Mouse (Mus musculus) kidney, embryonic 16.5 days (tissue): ENCODE results near the gene Zfp13. TPM values are rescaled to one million over a fixed set of nuclear protein-coding genes. Genes with fewer than 3 reads are reported as not detected.
A peak's percentile ranks its signal among the peaks of the same experiment; 100 is the strongest.

Experiments
- ATAC-seq: fragments of 200-750 bp; cut with Nextera tagmentation; 2 replicates; pipeline ENCODE4 v1.8.0; 2017; ENCODE audit warnings: moderate TSS enrichment; ENCODE audit not compliant: low FRiP score, low TSS enrichment
- H3K27ac ChIP-seq: fragments of 300-500 bp; sonication (generic); 2 replicates; pipeline ENCODE4 v1.5.1; 2014; ENCODE audit warnings: low read length
- H3K27me3 ChIP-seq: fragments of 300-500 bp; sonication (generic); 2 replicates; pipeline ENCODE4 v1.6.1; 2014; ENCODE audit warnings: low read length, control low read depth, mixed read lengths; ENCODE audit not compliant: insufficient read depth
- H3K36me3 ChIP-seq: fragments of 300-500 bp; sonication (generic); 2 replicates; pipeline ENCODE4 v1.6.1; 2014; ENCODE audit warnings: low read length, control low read depth, mixed read lengths; ENCODE audit not compliant: insufficient read depth
- H3K4me1 ChIP-seq: fragments of 300-500 bp; sonication (generic); 2 replicates; pipeline ENCODE4 v1.6.1; 2014; ENCODE audit warnings: low read length, control low read depth, mixed read lengths; ENCODE audit not compliant: insufficient read depth
- H3K4me2 ChIP-seq: fragments of 300-500 bp; sonication (generic); replicated peaks from 2 replicates; pipeline ENCODE4 v1.6.1; 2014; ENCODE audit warnings: low read depth, low read length
- H3K4me3 ChIP-seq: fragments of 300-500 bp; sonication (generic); 2 replicates; pipeline ENCODE4 v1.5.1; 2014; ENCODE audit warnings: mild to moderate bottlenecking, low read length
- H3K9ac ChIP-seq: fragments of 300-500 bp; sonication (generic); replicated peaks from 2 replicates; pipeline ENCODE4 v1.6.1; 2014; ENCODE audit warnings: low read length
- H3K9me3 ChIP-seq: fragments of 300-500 bp; sonication (generic); 2 replicates; pipeline ENCODE4 v1.6.1; 2016; ENCODE audit warnings: low read length, control low read depth
- WGBS: fragments of 180-500 bp; shearing (Covaris S2); extraction: QIAGEN DNeasy Blood & Tissue Kit; methylation state at CpG from one replicate; pipeline ENCODE4 v1.1.7; 2014; 5-methylcytosine and 5-hydroxymethylcytosine counted together
- polyA plus RNA-seq: library from polyadenylated mRNA; unstranded; fragments of >200 nt; fragmentation: Nextera tagmentation; extraction: Ambion mirVana; gene quantifications from 2 replicates; pipeline ENCODE4 v1.2.1, GENCODE M21; 2015

Gene Zfp13
- polyA plus RNA-seq, result 19.1 and 19.3 TPM in 2 replicates

DNA sequence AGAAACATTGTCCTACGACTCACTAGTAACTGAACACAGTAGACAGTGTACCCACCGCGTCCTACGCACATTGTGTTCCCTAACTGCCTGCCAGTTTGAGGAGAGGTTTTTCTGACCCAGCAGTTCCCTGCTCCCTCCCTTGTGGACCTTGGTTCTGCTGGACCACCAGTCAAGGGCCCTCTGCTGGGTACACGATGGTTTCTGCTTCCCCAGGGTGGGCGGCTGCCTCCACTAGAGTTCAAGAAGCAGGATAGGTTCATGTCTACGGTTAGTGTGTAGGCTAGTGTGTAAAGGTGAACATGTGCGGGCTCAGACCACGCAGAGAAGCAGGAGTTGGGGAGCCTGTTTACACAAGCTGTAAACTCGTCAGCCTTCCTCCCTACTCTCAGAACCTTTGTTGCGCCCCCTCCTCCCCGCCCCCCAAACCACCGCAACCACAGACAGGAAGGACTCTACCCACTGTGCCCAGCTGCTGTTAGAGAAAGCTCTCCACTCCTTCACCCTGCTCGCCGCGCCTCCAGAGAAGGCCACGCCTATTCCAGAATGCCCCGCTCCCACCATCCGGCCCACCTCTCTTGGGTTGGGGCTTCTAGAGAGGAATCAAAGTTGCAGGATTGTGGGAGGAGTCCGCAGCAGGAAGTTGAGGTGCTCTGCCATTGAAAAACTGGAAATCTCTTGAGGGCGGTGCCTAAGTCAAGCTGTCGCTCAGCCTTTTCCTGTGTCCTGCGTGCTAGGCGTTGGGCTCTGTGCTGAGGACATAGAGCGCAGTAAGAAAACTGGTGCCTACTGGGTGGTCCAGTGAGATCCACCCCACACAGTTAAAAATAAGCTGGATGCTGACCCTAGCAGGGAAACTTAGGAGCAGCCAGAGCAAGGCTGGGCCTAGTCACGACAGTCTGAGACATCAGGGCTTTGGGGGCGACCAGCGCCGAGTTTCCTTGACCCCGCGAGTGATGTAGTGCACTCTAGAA is at the start of gene Zfp13:
Gene Zfp13, minus strand, starts transcription at position 906 of the 971 bp plus-strand sequence.
- peak within 1 kb of the TSS; percentile 77 for H3K4me2 ChIP-seq
- H3K27ac ChIP-seq, result peak within 1 kb of the TSS; percentile 91
- H3K36me3 ChIP-seq, result no peaks in the 10 kb centered on the region
- ATAC-seq, result peak; percentile 97
- H3K4me3 ChIP-seq, result peak within 1 kb of the TSS; percentile 45
- peaks cover 11% of the 10 kb centered on the region for H3K4me1 ChIP-seq
- WGBS, result 7% methylated on average over 31 of the region's 31 CpGs
- H3K9me3 ChIP-seq, result no peaks in the 10 kb centered on the region
- H3K27me3 ChIP-seq, result no peaks in the 10 kb centered on the region
- peak within 1 kb of the TSS; percentile 75 for H3K9ac ChIP-seq

DNA sequence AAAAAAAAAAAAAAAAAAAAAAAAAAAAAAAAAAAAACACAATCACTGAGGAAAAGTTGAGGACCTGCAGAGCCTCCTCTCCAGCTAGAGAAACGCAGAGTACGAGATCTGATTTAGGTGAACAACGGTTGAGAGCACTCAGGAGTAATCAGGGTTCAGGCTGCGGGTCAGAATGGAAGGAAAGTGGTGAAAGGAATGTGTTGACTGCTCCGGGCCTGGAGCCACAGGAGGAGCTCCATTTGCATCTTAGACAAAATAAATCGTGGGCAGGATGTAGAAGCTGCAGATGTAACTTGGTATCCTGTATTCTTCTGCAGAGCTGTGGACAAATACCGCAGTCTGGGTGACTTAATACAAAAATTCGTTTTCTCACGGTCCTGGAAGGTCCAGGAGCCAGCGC is 46.6 kb upstream of the Zfp13 start:
- 40% methylated on average over 10 of the region's 10 CpGs for WGBS
- H3K9ac ChIP-seq, result no peak overlapping the region
- ATAC-seq, result no peak
- peaks cover 9% of the 10 kb centered on the region for H3K4me1 ChIP-seq
- H3K27ac ChIP-seq, result no peak overlapping the region
- no peak overlapping the region for H3K4me2 ChIP-seq
- H3K9me3 ChIP-seq, result no peaks in the 10 kb centered on the region
- H3K36me3 ChIP-seq, result no peaks in the 10 kb centered on the region
- H3K4me3 ChIP-seq, result no peak overlapping the region
- H3K27me3 ChIP-seq, result peaks cover 11% of the 10 kb centered on the region; the same call in 1 of the 2 replicates

DNA sequence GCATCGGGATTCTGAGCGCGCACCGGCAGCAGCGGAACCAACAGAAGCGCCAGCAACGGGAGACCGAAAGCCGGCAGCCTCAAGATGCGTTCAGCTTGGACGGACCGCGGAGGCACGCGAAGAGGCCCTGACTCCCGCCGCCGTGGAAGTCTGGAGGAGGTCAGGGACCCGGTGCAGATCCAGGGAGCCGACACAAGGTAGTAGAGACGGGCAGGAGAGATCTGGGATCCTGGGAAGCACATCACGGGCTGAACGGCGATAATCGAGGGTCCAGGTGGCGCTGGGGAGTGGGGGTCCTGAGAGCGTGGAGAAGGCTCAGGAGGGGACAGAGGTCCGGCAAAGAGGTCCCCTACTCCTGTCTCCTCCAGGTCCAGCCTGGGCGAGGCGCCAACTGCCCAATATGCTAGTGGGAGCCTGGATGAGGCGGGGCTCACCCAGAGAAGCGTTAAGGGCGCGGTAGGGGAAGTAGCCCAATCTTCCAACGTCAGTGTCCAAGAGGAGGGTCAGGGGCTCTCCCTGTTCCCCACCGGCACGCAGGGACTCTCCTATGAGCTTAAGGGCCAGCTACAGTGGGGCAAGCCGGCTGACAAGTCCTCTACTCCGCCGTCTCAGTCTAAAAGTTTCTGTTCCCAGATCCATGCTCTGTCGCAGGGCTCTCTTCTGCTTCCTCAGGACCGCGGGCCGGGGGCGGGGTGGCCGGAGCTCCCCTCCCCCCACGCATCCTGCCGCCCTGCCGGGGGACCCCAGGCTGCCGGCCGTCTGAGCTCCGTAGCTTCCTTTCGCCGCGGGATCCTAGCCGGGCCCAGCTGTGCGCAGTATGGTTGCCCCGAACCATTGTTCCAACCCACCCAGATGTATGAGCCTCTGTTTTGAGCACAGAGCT is 45.6 kb upstream of the Zfp13 start, which contains the start of gene Mmp25:
Gene Mmp25, minus strand, starts transcription at position 665 of the 883 bp plus-strand sequence.
- Histone ChIP-seq H3K9ac (peak within 1 kb of the TSS; percentile 64), H3K4me2 (peak within 1 kb of the TSS; percentile 63), H3K27ac (no peak within 1 kb of the TSS), H3K4me3 (peak within 1 kb of the TSS; percentile 45), H3K9me3 (no peaks in the 10 kb centered on the region), H3K27me3 (peaks cover 11% of the 10 kb centered on the region; the same call in 1 of the 2 replicates), H3K36me3 (no peaks in the 10 kb centered on the region), H3K4me1 (peaks cover 9% of the 10 kb centered on the region)
- ATAC-seq, result peak; percentile 73
- WGBS, result under 1% methylated on average over 57 of the region's 58 CpGs

DNA sequence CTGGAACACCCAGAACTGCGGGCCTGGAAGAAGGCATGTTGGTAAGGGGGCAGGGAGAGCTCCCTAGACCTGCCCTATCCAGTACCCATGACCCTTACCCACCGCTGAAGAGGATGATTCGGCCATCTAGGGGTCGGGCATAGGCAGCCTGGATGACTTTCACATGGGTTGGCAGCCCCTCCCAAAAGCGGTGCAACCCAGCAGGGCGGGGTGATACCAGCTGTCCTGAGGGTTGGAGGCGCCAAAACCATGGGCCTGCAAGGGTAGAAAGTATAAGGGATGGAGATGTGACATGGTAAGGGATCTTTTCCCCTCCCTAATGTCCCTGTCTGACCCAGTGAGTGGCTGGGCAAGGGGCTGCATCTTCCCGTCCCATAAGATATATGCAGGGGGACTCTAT is 32.0 kb upstream of the Zfp13 start:
- 85% methylated on average over 8 of the region's 8 CpGs for WGBS
- Histone ChIP-seq H3K36me3 (no peaks in the 10 kb centered on the region), H3K4me3 (no peak overlapping the region), H3K27ac (no peak overlapping the region), H3K27me3 (no peaks in the 10 kb centered on the region), H3K4me1 (peaks cover 3% of the 10 kb centered on the region; the same call in 1 of the 2 replicates), H3K9me3 (no peaks in the 10 kb centered on the region), H3K4me2 (no peak overlapping the region), H3K9ac (no peak overlapping the region)
- peak; percentile 39; the same call in 1 of the 2 replicates for ATAC-seq

DNA sequence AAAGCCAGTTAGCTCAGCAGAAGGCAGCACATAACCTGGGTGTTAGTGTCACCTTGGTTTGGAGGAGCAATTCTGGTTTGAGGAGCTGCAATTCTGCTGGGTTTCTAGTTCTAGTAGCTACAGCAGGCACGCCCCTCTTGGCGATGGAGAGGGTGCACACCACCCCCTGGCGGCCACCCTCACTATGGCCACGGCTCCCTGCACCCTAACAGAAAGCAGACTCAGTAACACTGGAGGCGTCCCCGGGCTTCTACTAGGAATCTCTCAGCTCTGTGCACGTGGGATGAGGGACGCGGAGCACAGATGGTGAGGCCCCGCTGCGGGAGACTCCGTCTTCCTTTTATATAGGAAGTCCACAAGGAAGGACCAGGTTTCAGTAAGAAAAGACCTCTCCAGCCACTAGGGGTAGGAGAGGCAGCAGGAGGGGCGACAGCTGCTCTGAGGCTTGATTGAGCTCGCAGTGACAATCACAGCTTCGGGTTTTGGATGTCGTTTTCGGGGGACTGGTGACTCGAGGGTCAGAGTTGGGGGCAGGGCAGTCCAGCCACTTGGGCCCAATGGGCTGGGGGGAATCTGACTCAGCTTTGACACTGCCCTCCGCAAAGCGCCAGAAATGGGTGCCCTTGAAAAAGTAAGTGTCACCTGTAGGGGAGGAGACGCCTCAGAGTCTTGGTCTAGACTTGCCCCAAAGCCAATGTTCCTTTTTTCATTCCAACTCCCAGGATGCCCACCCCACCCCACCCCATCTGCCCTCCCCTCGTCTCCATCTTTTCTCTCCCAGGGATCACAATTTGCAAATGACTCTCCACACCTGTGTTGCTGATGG is 31.1 kb upstream of the Zfp13 start:
- H3K9me3 ChIP-seq, result no peaks in the 10 kb centered on the region
- peak overlapping the region; percentile 57 for H3K4me2 ChIP-seq
- 14% methylated on average over 22 of the region's 22 CpGs for WGBS
- peaks cover 3% of the 10 kb centered on the region; the same call in 1 of the 2 replicates for H3K4me1 ChIP-seq
- no peak overlapping the region for H3K27ac ChIP-seq
- peak overlapping the region; percentile 25 for H3K4me3 ChIP-seq
- ATAC-seq, result peak; percentile 87
- no peaks in the 10 kb centered on the region for H3K27me3 ChIP-seq
- H3K36me3 ChIP-seq, result no peaks in the 10 kb centered on the region
- H3K9ac ChIP-seq, result peak overlapping the region; percentile 36; the same call in 1 of the 2 replicates

DNA sequence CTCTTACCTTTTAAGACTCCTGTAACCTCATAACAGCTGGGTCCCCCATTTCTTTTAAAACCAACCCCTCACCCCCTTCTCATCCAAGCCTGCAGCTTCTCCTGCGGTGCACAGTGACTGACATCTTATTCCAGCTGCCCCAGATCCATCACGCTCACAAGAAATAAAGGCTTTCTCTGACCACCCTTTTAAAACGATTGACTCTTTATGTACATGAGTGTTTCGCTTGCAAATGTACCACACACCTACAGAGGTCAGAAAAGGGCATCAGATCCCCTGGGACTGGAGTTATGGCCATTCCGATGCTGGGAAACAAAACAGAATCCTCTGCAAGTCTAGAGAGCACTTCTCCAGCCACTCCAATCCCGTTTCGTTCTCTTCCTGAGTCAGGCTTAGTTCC is 28.5 kb upstream of the Zfp13 start:
- Histone ChIP-seq H3K27me3 (no peaks in the 10 kb centered on the region), H3K9me3 (no peaks in the 10 kb centered on the region), H3K4me1 (peaks cover 3% of the 10 kb centered on the region; the same call in 1 of the 2 replicates), H3K36me3 (no peaks in the 10 kb centered on the region), H3K4me3 (no peak overlapping the region), H3K4me2 (no peak overlapping the region), H3K9ac (no peak overlapping the region), H3K27ac (no peak overlapping the region)
- no peak for ATAC-seq
- 44% methylated on average over 7 of the region's 7 CpGs for WGBS

DNA sequence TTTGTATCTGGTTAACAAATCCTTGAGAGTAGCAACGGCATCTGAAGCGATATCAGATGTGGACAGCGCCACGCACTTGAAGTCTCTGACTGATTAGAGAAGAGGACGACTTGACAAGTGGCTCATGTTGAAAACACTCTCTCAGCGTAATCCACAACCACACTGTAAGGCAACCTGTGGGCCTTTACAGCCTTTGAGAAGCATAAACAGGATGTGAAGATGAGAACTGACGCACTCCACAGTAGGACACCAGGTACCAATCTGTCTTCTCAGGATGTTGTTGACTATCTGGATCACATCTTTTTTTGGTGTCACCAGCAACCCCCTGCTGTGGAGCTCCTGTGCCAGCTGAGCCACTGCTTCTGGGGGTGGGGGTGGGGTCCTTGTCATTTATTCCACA is 21.1 kb upstream of the Zfp13 start:
- Histone ChIP-seq H3K27me3 (peaks cover 4% of the 10 kb centered on the region; the same call in 1 of the 2 replicates), H3K4me1 (no peaks in the 10 kb centered on the region), H3K4me2 (no peak overlapping the region), H3K36me3 (no peaks in the 10 kb centered on the region), H3K9me3 (no peaks in the 10 kb centered on the region), H3K4me3 (no peak overlapping the region), H3K9ac (no peak overlapping the region), H3K27ac (no peak overlapping the region)
- WGBS, result 79% methylated on average over 7 of the region's 7 CpGs
- ATAC-seq, result no peak

DNA sequence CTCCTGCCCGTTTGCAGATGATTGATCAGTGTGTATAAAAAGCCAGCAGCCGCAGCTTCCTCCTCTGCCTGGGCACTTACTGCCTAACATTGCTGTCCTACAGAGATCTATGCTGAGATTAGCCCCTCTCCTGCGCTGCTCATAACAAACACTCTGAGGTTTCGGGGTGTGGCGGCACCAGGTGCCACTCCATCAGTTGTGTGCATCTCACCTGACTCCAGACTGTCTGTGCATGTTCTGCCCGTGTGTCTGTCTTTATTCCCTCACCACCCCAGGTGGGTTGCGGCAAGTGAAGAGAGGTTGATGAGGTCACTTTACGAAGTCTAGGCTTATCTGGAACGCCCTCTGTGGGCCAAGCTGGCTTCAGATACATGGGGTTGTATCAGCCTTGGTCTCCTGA is 17.8 kb upstream of the Zfp13 start:
- ATAC-seq, result no peak
- no peak overlapping the region for H3K4me3 ChIP-seq
- no peaks in the 10 kb centered on the region for H3K9me3 ChIP-seq
- H3K27ac ChIP-seq, result no peak overlapping the region
- 52% methylated on average over 9 of the region's 9 CpGs for WGBS
- no peak overlapping the region for H3K4me2 ChIP-seq
- no peak overlapping the region for H3K9ac ChIP-seq
- H3K36me3 ChIP-seq, result no peaks in the 10 kb centered on the region
- H3K27me3 ChIP-seq, result peaks cover 4% of the 10 kb centered on the region; the same call in 1 of the 2 replicates
- no peaks in the 10 kb centered on the region for H3K4me1 ChIP-seq

DNA sequence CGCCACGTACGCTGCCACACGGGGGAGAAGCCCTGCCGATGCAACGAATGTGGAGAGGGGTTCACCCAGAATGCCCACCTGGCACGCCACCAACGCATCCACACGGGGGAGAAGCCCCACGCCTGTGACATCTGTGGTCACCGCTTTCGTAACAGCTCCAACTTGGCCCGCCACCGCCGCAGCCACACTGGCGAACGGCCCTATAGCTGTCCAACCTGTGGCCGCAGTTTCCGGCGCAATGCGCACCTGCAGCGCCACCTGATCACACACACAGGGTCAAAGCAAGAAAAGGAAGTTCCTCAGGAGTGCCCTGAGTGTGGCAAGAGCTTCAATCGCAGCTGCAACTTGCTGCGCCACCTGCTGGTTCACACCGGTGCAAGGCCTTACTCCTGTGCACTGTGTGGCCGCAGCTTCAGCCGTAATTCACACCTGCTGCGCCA is 11.1 kb upstream of the Zfp13 start:
- ATAC-seq, result peak; percentile 63
- 79% methylated on average over 28 of the region's 28 CpGs for WGBS
- Histone ChIP-seq H3K27ac (no peak overlapping the region), H3K4me3 (no peak overlapping the region), H3K4me2 (no peak overlapping the region), H3K27me3 (no peaks in the 10 kb centered on the region), H3K4me1 (no peaks in the 10 kb centered on the region), H3K9me3 (no peaks in the 10 kb centered on the region), H3K9ac (no peak overlapping the region), H3K36me3 (no peaks in the 10 kb centered on the region)
